Comparison of ENCODE assay signal across 8 mouse cellular contexts in genomic region chrX:10574523-10574922, GRCm38 (mm10).
A peak's percentile ranks its signal among the peaks of the same experiment; 100 is the strongest.
DNase-seq lines count a peak whose midpoint lies in the region; ATAC-seq and TF ChIP-seq lines count a peak whose summit lies in the region.
"Had no signal": no experiment of that assay in that cellular context is flagged by ENCODE, and none has a peak within 500 bp of the region (broad histone marks: within the 10 kb centered on the region; RNA-seq: fewer than 3 reads in every experiment).

No protein-coding gene starts in this region.

- no peak overlapping the region for H3K9ac ChIP-seq in midbrain, postnatal 0 days (replicated peaks; ENCODE audit: low read length, poor library complexity, severe bottlenecking)
- no peak overlapping the region for H3K9ac ChIP-seq in midbrain, embryonic 11.5 days (ENCODE audit: low read length)
- no peak overlapping the region for H3K9ac ChIP-seq in heart, embryonic 14.5 days (ENCODE audit: low read length)

- H3K4me3 ChIP-seq in midbrain, postnatal 0 days (ENCODE audit: low read depth, low read length), result no peak overlapping the region
- H3K4me3 ChIP-seq in midbrain, embryonic 11.5 days (ENCODE audit: low read depth, low read length), result no peak overlapping the region
- H3K4me3 ChIP-seq in heart, embryonic 14.5 days (ENCODE audit: control insufficient read depth in 1 of 2, insufficient read depth in 1 of 2, low read depth in 1 of 2, low read length in 2 of 2), result no peak overlapping the region
- H3K4me3 ChIP-seq: megakaryocyte, embryonic 14.5 days had no signal

- no peak overlapping the region for H3K4me2 ChIP-seq in midbrain, postnatal 0 days (ENCODE audit: low read depth, low read length, poor library complexity, severe bottlenecking)
- H3K4me2 ChIP-seq in midbrain, embryonic 11.5 days, result no peak overlapping the region
- no peak overlapping the region for H3K4me2 ChIP-seq in heart, embryonic 14.5 days (ENCODE audit: low read length)

- no peak for ATAC-seq in midbrain, postnatal 0 days (ENCODE audit: low FRiP score)
- ATAC-seq in midbrain, embryonic 11.5 days (ENCODE audit: low FRiP score), result no peak
- ATAC-seq in heart, embryonic 14.5 days (ENCODE audit: insufficient number of reproducible peaks, insufficient read depth, low FRiP score, low read depth), result no peak

- H3K27ac ChIP-seq in midbrain, postnatal 0 days (ENCODE audit: low read depth, low read length), result no peak overlapping the region
- H3K27ac ChIP-seq in midbrain, embryonic 11.5 days (ENCODE audit: low read depth, low read length), result no peak overlapping the region
- peak overlapping the region; percentile 60 to 79 for H3K27ac ChIP-seq in heart, embryonic 14.5 days (replicated peaks in 1 of 2; ENCODE audit: control insufficient read depth in 1 of 2, insufficient read depth in 1 of 2, low read depth in 2 of 2, low read length in 2 of 2)

- H3K4me1 ChIP-seq in midbrain, postnatal 0 days (ENCODE audit: insufficient read depth, low read length), result no peaks in the 10 kb centered on the region
- no peaks in the 10 kb centered on the region for H3K4me1 ChIP-seq in midbrain, embryonic 11.5 days (ENCODE audit: control insufficient read depth, insufficient read depth, low read length)
- peaks cover 0 to 14% of the 10 kb centered on the region in 2 experiments; a peak in 3 of 4 replicates for H3K4me1 ChIP-seq in heart, embryonic 14.5 days (ENCODE audit: control insufficient read depth in 2 of 2, insufficient read depth in 2 of 2, low read length in 2 of 2)
- H3K4me1 ChIP-seq: megakaryocyte, embryonic 14.5 days had no signal

- no peaks in the 10 kb centered on the region for H3K9me3 ChIP-seq in midbrain, postnatal 0 days (ENCODE audit: low read length)
- H3K9me3 ChIP-seq in midbrain, embryonic 11.5 days (ENCODE audit: control insufficient read depth, low read length), result no peaks in the 10 kb centered on the region
- no peaks in the 10 kb centered on the region for H3K9me3 ChIP-seq in heart, embryonic 14.5 days (ENCODE audit: control insufficient read depth, low read length)

- TF ChIP-seq CTCF in midbrain, postnatal 0 days (IDR thresholded peaks at IDR 0.05), result no peak

- H3K27me3 ChIP-seq in midbrain, postnatal 0 days (ENCODE audit: insufficient read depth, low read length), result no peaks in the 10 kb centered on the region
- H3K27me3 ChIP-seq in midbrain, embryonic 11.5 days (ENCODE audit: control insufficient read depth, insufficient read depth, low read length), result no peaks in the 10 kb centered on the region
- H3K27me3 ChIP-seq in heart, embryonic 14.5 days (ENCODE audit: control insufficient read depth, insufficient read depth, low read length), result no peaks in the 10 kb centered on the region

- H3K36me3 ChIP-seq in midbrain, postnatal 0 days (ENCODE audit: insufficient read depth, low read length), result no peaks in the 10 kb centered on the region
- no peaks in the 10 kb centered on the region for H3K36me3 ChIP-seq in midbrain, embryonic 11.5 days (ENCODE audit: control insufficient read depth, insufficient read depth, low read length)
- H3K36me3 ChIP-seq in heart, embryonic 14.5 days (ENCODE audit: control insufficient read depth, insufficient read depth, low read length), result no peaks in the 10 kb centered on the region

- peak; percentile 69 for DNase-seq in midbrain, postnatal 0 days (ENCODE audit: low spot score)
- DNase-seq in midbrain, embryonic 11.5 days (ENCODE audit: low spot score, missing footprints), result no peak
- DNase-seq in cerebellum, adult 8-10 months, result peak; percentile 47
- DNase-seq in layer of hippocampus, adult 9-11 months, result peak; percentile 50
- DNase-seq in skeletal muscle tissue, adult 2 months (ENCODE audit: low read depth, low spot score), result peak; percentile 20
- no peak for DNase-seq in c-Kit-positive CD71-positive TER-119-positive erythroid progenitor cells, embryonic 14.5 days (ENCODE audit: low spot score)

- 34% methylated on average over 3 of the region's 3 CpGs for WGBS in midbrain, postnatal 0 days
- 61% methylated on average over 3 of the region's 3 CpGs for WGBS in midbrain, embryonic 11.5 days
- 33% methylated on average over 3 of the region's 3 CpGs for WGBS in heart, embryonic 14.5 days

Comparison
In these comparisons a context has a peak if more than half of its experiments do, and no peak if none do; other contexts are left out.
1. DNase-seq: peak in midbrain, postnatal 0 days (single experiment), cerebellum, adult 8-10 months (single experiment), layer of hippocampus, adult 9-11 months (single experiment) and skeletal muscle tissue, adult 2 months (single experiment); none in midbrain, embryonic 11.5 days (single experiment) and c-Kit-positive CD71-positive TER-119-positive erythroid progenitor cells, embryonic 14.5 days (single experiment).
2. H3K27ac ChIP-seq: peak in heart, embryonic 14.5 days (2 of 2); none in midbrain, postnatal 0 days (single experiment) and midbrain, embryonic 11.5 days (single experiment).